Mouse (Mus musculus): Measurements from ENCODE around the gene Gal3st1. TPM values are rescaled to one million over a fixed set of nuclear protein-coding genes. Genes with fewer than 3 reads are reported as not detected.
A peak's percentile ranks its signal among the peaks of the same experiment; 100 is the strongest.

Gal3st1 gene
- polyA plus RNA-seq, 1 experiment from 2014 or later = 3.3 TPM

- no peak overlapping the region for H3K4me3 ChIP-seq (ENCODE audit: low read depth, low read length)
- no peak overlapping the region for H3K27ac ChIP-seq (replicated peaks; ENCODE audit: low read depth, low read length)
- DNase-seq (ENCODE audit: low spot score) (no peak), ATAC-seq (ENCODE audit: low read depth) (peak; percentile 15; the same call in 1 of the 2 replicates)
- no peaks in the 10 kb centered on the region for H3K9me3 ChIP-seq (ENCODE audit: control insufficient read depth, low read length)
- no peak overlapping the region; the same call in 1 of the 2 replicates for H3K9ac ChIP-seq (ENCODE audit: low read depth, low read length)
- WGBS = 15% methylated on average over 12 of the region's 12 CpGs
- no peaks in the 10 kb centered on the region for H3K4me1 ChIP-seq (ENCODE audit: control insufficient read depth, insufficient read depth, low read length)
- H3K27me3 ChIP-seq (replicated peaks; ENCODE audit: control insufficient read depth, insufficient read depth, low read length) = peaks cover 8% of the 10 kb centered on the region; the same call in 1 of the 2 replicates
- no peak overlapping the region for H3K4me2 ChIP-seq (ENCODE audit: low read depth, low read length)
- H3K36me3 ChIP-seq (ENCODE audit: control insufficient read depth, insufficient read depth, low read length) = no peaks in the 10 kb centered on the region
These were observed 48.5 kb downstream of the Gal3st1 start for GRCm38 (mm10) chr11:4031961-4032360.

GRCm38 (mm10) chr11:4033471-4033870 lies 50.0 kb downstream of the Gal3st1 start:
- Histone ChIP-seq H3K4me2 (ENCODE audit: low read depth, low read length) (no peak overlapping the region), H3K27ac (replicated peaks; ENCODE audit: low read depth, low read length) (no peak overlapping the region), H3K9ac (ENCODE audit: low read depth, low read length) (no peak overlapping the region), H3K27me3 (replicated peaks; ENCODE audit: control insufficient read depth, insufficient read depth, low read length) (peaks cover 8% of the 10 kb centered on the region; the same call in 1 of the 2 replicates), H3K4me3 (ENCODE audit: low read depth, low read length) (no peak overlapping the region), H3K4me1 (ENCODE audit: control insufficient read depth, insufficient read depth, low read length) (no peaks in the 10 kb centered on the region), H3K36me3 (ENCODE audit: control insufficient read depth, insufficient read depth, low read length) (no peaks in the 10 kb centered on the region), H3K9me3 (ENCODE audit: control insufficient read depth, low read length) (no peaks in the 10 kb centered on the region)
- ATAC-seq (ENCODE audit: low read depth) (no peak), DNase-seq (ENCODE audit: low spot score) (no peak)
- 64% methylated on average over 7 of the region's 7 CpGs for WGBS

GRCm38 (mm10) chr11:4034169-4034568 lies 50.7 kb downstream of the Gal3st1 start:
- Histone ChIP-seq H3K27ac (replicated peaks; ENCODE audit: low read depth, low read length) (no peak overlapping the region), H3K27me3 (replicated peaks; ENCODE audit: control insufficient read depth, insufficient read depth, low read length) (peaks cover 8% of the 10 kb centered on the region; the same call in 1 of the 2 replicates), H3K4me3 (ENCODE audit: low read depth, low read length) (no peak overlapping the region), H3K4me2 (ENCODE audit: low read depth, low read length) (no peak overlapping the region), H3K4me1 (ENCODE audit: control insufficient read depth, insufficient read depth, low read length) (no peaks in the 10 kb centered on the region), H3K9me3 (ENCODE audit: control insufficient read depth, low read length) (no peaks in the 10 kb centered on the region), H3K9ac (ENCODE audit: low read depth, low read length) (no peak overlapping the region), H3K36me3 (ENCODE audit: control insufficient read depth, insufficient read depth, low read length) (no peaks in the 10 kb centered on the region)
- 77% methylated on average over 4 of the region's 4 CpGs for WGBS
- DNase-seq (ENCODE audit: low spot score) (no peak), ATAC-seq (ENCODE audit: low read depth) (no peak)

GRCm38 (mm10) chr11:4035116-4035892 lies 51.9 kb downstream of the Gal3st1 start:
- Histone ChIP-seq H3K9ac (ENCODE audit: low read depth, low read length) (no peak overlapping the region), H3K4me3 (ENCODE audit: low read depth, low read length) (no peak overlapping the region), H3K36me3 (ENCODE audit: control insufficient read depth, insufficient read depth, low read length) (no peaks in the 10 kb centered on the region), H3K27ac (replicated peaks; ENCODE audit: low read depth, low read length) (no peak overlapping the region), H3K9me3 (ENCODE audit: control insufficient read depth, low read length) (no peaks in the 10 kb centered on the region), H3K4me1 (ENCODE audit: control insufficient read depth, insufficient read depth, low read length) (no peaks in the 10 kb centered on the region), H3K27me3 (replicated peaks; ENCODE audit: control insufficient read depth, insufficient read depth, low read length) (peaks cover 8% of the 10 kb centered on the region; the same call in 1 of the 2 replicates), H3K4me2 (ENCODE audit: low read depth, low read length) (no peak overlapping the region)
- no peak for DNase-seq (ENCODE audit: low spot score)
- ATAC-seq (ENCODE audit: low read depth) = no peak
- WGBS = 66% methylated on average over 18 of the region's 18 CpGs

- no peak for DNase-seq (ENCODE audit: low spot score)
- no peaks in the 10 kb centered on the region for H3K36me3 ChIP-seq (ENCODE audit: control insufficient read depth, insufficient read depth, low read length)
- no peak overlapping the region for H3K9ac ChIP-seq (ENCODE audit: low read depth, low read length)
- no peak for ATAC-seq (ENCODE audit: low read depth)
- WGBS = 84% methylated on average over 6 of the region's 6 CpGs
- peaks cover 8% of the 10 kb centered on the region; the same call in 1 of the 2 replicates for H3K27me3 ChIP-seq (replicated peaks; ENCODE audit: control insufficient read depth, insufficient read depth, low read length)
- no peaks in the 10 kb centered on the region for H3K9me3 ChIP-seq (ENCODE audit: control insufficient read depth, low read length)
- no peak overlapping the region for H3K4me2 ChIP-seq (ENCODE audit: low read depth, low read length)
- no peak overlapping the region for H3K4me3 ChIP-seq (ENCODE audit: low read depth, low read length)
- no peak overlapping the region for H3K27ac ChIP-seq (replicated peaks; ENCODE audit: low read depth, low read length)
- no peaks in the 10 kb centered on the region for H3K4me1 ChIP-seq (ENCODE audit: control insufficient read depth, insufficient read depth, low read length)
These were observed 52.5 kb downstream of the Gal3st1 start for GRCm38 (mm10) chr11:4035916-4036315.

- Histone ChIP-seq H3K27me3 (replicated peaks; ENCODE audit: control insufficient read depth, insufficient read depth, low read length) (peaks cover 8% of the 10 kb centered on the region; the same call in 1 of the 2 replicates), H3K4me1 (ENCODE audit: control insufficient read depth, insufficient read depth, low read length) (no peaks in the 10 kb centered on the region), H3K36me3 (ENCODE audit: control insufficient read depth, insufficient read depth, low read length) (no peaks in the 10 kb centered on the region), H3K27ac (replicated peaks; ENCODE audit: low read depth, low read length) (no peak overlapping the region), H3K9me3 (ENCODE audit: control insufficient read depth, low read length) (no peaks in the 10 kb centered on the region), H3K4me3 (ENCODE audit: low read depth, low read length) (no peak overlapping the region), H3K4me2 (ENCODE audit: low read depth, low read length) (no peak overlapping the region), H3K9ac (ENCODE audit: low read depth, low read length) (no peak overlapping the region)
- WGBS = 56% methylated on average over 9 of the region's 9 CpGs
- no peak for DNase-seq (ENCODE audit: low spot score)
- ATAC-seq (ENCODE audit: low read depth) = no peak
These were observed 53.1 kb downstream of the Gal3st1 start for GRCm38 (mm10) chr11:4036365-4037084.

GRCm38 (mm10) chr11:4039951-4040350 lies 56.5 kb downstream of the Gal3st1 start:
- H3K27me3 ChIP-seq (replicated peaks; ENCODE audit: control insufficient read depth, insufficient read depth, low read length) = no peaks in the 10 kb centered on the region
- no peak overlapping the region for H3K27ac ChIP-seq (replicated peaks; ENCODE audit: low read depth, low read length)
- WGBS = 90% methylated on average over 4 of the region's 4 CpGs
- H3K9me3 ChIP-seq (ENCODE audit: control insufficient read depth, low read length) = no peaks in the 10 kb centered on the region
- H3K36me3 ChIP-seq (ENCODE audit: control insufficient read depth, insufficient read depth, low read length) = no peaks in the 10 kb centered on the region
- no peak overlapping the region for H3K4me2 ChIP-seq (ENCODE audit: low read depth, low read length)
- DNase-seq (ENCODE audit: low spot score) (no peak), ATAC-seq (ENCODE audit: low read depth) (no peak)
- no peak overlapping the region for H3K9ac ChIP-seq (ENCODE audit: low read depth, low read length)
- H3K4me3 ChIP-seq (ENCODE audit: low read depth, low read length) = no peak overlapping the region
- no peaks in the 10 kb centered on the region for H3K4me1 ChIP-seq (ENCODE audit: control insufficient read depth, insufficient read depth, low read length)

- Histone ChIP-seq H3K9me3 (ENCODE audit: control insufficient read depth, low read length) (no peaks in the 10 kb centered on the region), H3K4me1 (ENCODE audit: control insufficient read depth, insufficient read depth, low read length) (no peaks in the 10 kb centered on the region), H3K9ac (ENCODE audit: low read depth, low read length) (no peak overlapping the region), H3K4me3 (ENCODE audit: low read depth, low read length) (no peak overlapping the region), H3K27ac (replicated peaks; ENCODE audit: low read depth, low read length) (no peak overlapping the region), H3K27me3 (replicated peaks; ENCODE audit: control insufficient read depth, insufficient read depth, low read length) (no peaks in the 10 kb centered on the region), H3K4me2 (ENCODE audit: low read depth, low read length) (no peak overlapping the region), H3K36me3 (ENCODE audit: control insufficient read depth, insufficient read depth, low read length) (no peaks in the 10 kb centered on the region)
- WGBS = 74% methylated on average over 6 of the region's 6 CpGs
- DNase-seq (ENCODE audit: low spot score) (no peak), ATAC-seq (ENCODE audit: low read depth) (no peak)
These were observed 57.7 kb downstream of the Gal3st1 start for GRCm38 (mm10) chr11:4041123-4041625.

All from embryonic facial prominence, embryonic 14.5 days (tissue).